Mouse (Mus musculus): ENCODE data around the gene Asic2.
A peak's percentile ranks its signal among the peaks of the same experiment; 100 is the strongest.

Gene Asic2

GRCm38 (mm10) chr11:81205471-81205870 is 762.8 kb downstream of the Asic2 start:
- DNase-seq (ENCODE audit: low read depth, low spot score) = no peak

- no peak for DNase-seq (ENCODE audit: low read depth, low spot score)
These were observed 765.7 kb downstream of the Asic2 start for GRCm38 (mm10) chr11:81202578-81202977.

DNA sequence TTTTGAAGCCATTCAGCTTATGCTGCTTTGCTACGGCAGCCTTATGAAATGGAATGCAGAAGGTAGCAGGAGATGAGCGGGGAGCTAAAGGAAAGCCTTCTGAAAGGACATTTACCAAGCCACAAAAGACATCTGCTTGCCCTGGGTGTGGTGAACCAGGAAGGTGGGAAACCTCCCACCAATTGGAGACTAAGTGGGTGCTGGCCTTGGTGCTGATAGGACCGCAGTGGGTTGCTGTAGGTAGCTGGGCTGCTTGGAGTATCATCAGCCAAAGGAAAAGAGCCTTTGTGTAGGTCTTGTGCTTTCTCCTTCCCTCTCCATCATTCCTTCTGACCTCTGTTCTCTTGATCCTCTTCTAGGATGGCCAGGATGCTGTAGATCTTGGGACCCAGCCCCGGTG is 774.4 kb downstream of the Asic2 start:
- no peak for DNase-seq (ENCODE audit: low read depth, low spot score)

DNA sequence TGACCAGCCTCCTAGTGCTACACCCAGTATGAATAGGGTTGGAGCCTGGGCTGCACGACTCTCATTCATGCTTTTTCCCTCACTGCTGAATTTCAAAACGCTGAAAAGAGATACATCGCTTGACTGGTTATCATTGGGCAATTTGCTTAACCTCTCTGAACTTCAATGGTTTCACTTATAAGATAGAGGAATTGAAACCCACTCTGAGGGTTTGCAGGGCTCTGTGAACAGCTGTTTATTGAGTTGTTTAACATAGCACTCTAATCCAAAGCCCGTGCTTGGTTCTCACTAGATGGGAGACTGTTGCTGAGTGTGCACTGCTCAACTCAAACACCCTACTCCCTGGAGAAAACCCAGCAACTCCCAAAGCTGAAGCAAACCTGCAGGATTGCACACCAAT is 776.1 kb downstream of the Asic2 start:
- no peak for DNase-seq (ENCODE audit: low read depth, low spot score)

- no peak for DNase-seq (ENCODE audit: low read depth, low spot score)
These were observed 779.2 kb downstream of the Asic2 start for GRCm38 (mm10) chr11:81189103-81189502.

DNA sequence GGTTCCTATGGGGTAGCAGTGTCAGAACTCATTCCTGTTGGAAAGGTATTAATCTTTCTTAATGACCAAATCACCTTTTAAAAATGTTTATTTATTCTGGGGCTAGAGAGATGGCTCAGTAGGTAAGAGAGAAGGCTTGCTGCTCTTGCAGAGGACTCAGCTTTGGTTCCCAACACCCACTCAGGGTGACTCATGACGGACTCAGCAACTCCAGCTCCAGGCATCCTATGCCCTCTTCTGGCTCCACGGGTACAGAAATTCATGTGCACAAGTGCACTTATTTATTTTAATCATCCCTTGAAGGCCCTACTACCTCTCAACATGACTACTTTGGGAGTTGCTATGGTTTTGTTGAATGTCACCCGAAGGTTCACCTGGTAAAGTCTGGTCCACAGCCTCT is 780.4 kb downstream of the Asic2 start:
- no peak for DNase-seq (ENCODE audit: low read depth, low spot score)

- DNase-seq (ENCODE audit: low read depth, low spot score) = no peak
These were observed 783.5 kb downstream of the Asic2 start for GRCm38 (mm10) chr11:81184721-81185120.

DNA sequence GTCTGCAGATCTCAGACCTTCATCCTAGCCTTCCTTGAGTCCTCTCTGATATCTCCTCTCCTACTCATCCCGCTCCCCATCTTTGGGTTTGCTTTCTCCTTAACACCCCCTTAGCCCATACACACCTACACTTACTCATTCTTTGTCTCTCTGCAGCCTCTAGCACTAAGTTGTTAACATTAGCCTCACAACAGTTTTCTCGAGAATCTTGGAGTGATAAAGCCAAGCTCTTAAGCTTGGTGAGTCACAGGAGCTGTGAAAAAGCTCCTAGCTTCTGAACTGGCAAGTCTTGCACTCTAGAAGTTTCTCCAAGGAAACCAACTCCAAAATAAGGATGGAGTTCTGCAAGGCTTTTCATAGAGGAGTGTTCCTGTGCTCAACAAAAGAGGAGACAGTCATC is 803.4 kb downstream of the Asic2 start:
- DNase-seq (ENCODE audit: low read depth, low spot score) = no peak

GRCm38 (mm10) chr11:81163056-81163455 is 805.2 kb downstream of the Asic2 start:
- DNase-seq (ENCODE audit: low read depth, low spot score) = no peak

- no peak for DNase-seq (ENCODE audit: low read depth, low spot score)
These were observed 814.4 kb downstream of the Asic2 start for GRCm38 (mm10) chr11:81153841-81154240.

- DNase-seq (ENCODE audit: low read depth, low spot score) = no peak
These were observed 815.0 kb downstream of the Asic2 start for GRCm38 (mm10) chr11:81153161-81153840.

GRCm38 (mm10) chr11:81152460-81153160 is 815.6 kb downstream of the Asic2 start:
- DNase-seq (ENCODE audit: low read depth, low spot score) = peak; percentile 9

DNA sequence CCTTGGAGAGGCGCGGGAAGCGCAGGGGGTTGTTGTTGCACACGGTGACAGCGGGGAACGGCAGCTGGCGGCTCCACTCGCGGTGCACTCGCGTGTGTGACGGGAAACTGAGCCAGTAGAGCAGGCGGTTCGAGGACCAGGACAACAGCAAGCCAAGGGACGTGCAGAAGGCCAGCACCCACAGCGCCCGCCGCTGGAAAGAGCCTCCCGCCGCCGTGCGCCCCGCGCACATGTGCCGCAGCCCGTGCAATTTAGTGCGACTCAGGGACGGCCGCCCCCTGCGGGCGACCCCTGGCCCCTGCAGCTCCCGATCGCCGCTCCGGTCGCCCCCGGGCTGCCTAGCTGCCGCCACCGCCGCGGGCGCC is 816.3 kb downstream of the Asic2 start:
- no peak for DNase-seq (ENCODE audit: low read depth, low spot score)

DNA sequence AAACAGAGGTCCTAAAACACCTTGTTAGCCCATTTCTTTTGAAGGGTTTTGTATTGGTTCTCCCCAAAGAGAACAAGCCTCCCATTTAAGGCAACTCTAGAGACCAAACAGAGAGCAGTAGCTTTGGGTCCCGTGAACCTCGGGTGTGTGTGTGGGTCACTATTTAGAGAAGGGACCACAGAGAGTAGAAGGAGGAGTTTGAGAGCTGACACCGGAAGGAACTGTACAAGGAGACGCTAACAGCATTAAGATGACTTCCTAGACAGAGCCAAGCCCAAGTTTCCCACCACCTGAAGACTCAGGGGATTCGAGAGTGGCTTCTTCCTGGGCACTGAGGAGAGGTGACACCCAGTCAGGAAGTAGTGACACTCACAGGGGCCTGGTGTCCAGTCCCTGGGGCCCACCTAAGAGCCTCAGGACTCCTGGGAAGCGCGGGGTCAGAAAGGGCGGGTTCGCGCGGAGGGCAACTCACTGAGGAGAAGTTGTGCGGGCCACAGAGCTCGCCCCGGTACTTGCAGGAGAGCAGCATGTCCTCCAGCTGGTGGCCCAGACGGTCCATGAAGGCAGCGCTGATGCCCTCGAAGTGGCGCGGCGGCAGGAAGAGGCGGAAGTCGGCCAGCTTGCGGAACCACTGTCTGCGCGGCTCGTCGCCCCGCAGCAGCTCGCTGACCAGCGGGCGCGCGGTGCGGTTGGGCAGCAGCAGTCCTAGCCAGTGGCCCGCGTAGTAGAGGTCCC is 816.8 kb downstream of the Asic2 start:
- DNase-seq (ENCODE audit: low read depth, low spot score) = no peak

GRCm38 (mm10) chr11:81150621-81151020 is 817.6 kb downstream of the Asic2 start:
- DNase-seq (ENCODE audit: low read depth, low spot score) = no peak

DNA sequence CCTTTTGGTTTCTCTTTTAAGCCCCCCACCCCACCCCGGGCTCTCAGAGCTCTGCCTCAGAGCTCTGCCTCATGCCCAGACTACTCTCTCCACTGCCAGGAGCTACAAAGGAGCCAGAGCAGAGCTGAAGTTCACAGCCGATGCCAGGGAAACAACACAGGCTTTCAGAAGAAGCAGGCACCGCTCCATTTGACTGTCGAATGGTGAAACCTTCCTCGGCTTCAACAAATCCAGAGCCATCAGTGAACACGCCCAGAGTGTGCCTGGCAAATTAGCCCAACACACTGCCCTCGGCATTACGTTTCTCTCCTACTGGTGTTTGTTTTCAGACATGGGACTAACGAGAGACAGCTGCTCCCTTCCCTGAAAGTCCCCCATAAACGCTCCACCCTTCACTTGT is 819.8 kb downstream of the Asic2 start:
- no peak for DNase-seq (ENCODE audit: low read depth, low spot score)

GRCm38 (mm10) chr11:81146574-81147157 is 821.6 kb downstream of the Asic2 start:
- no peak for DNase-seq (ENCODE audit: low read depth, low spot score)

- no peak for DNase-seq (ENCODE audit: low read depth, low spot score)
These were observed 833.1 kb downstream of the Asic2 start for GRCm38 (mm10) chr11:81135141-81135540.

DNA sequence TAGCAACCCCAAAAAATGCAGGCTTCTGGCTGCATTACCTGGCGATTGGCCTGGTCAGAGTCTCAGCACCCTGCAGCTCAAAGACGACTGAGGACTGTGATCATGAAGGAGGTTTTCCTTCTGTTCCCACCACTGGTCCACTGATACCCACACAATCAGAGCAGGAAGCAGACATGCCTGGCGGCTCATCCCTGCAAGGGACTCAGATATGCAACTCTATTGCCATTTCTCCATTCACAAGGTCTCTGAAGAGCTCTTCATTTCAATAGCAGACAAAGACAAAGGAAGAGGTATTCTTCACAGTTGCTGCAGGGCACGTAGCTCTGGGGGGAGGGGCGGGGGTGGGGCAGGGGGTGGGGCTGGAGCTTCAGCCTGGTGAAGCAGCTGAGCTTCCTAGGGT is 834.3 kb downstream of the Asic2 start:
- DNase-seq (ENCODE audit: low read depth, low spot score) = no peak

DNA sequence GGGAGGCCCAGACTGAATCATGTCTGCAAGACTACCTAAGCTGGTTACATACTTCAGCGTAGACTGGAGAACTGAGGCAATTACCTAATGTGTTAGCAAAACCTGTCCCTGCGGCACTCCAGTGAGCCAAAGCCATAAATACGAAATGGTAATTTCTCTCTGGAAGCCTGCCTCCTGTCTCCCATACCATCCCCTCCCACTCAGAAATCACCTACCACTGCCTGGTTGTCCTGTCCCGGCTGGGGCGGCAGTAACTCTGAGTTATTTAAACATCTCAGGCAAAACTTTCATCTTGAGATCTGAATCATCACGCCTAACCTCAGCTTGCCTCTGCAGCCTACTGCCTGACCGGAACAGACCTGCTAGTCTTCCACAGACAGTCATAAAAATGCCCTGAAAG is 835.6 kb downstream of the Asic2 start:
- DNase-seq (ENCODE audit: low read depth, low spot score) = no peak

DNA sequence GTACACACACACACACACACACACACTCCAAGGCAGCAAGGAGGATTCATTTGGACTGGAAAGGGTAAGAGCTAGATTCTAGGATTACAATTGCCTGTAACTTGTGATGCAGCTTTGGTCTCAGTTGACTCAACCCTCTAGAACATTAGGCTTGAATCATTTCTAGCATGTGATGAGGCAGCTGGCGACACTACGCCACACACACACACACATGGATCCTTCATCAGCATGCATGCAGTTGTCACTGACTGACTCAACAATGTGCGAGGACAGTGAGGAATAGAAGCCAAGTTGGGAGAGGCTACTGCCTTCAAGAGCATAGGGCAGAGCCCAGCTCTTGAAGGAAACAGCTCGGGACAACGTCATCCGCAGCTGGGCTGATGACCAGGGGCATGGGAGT is 843.9 kb downstream of the Asic2 start:
- no peak for DNase-seq (ENCODE audit: low read depth, low spot score)

GRCm38 (mm10) chr11:81120024-81120576 is 848.2 kb downstream of the Asic2 start:
- DNase-seq (ENCODE audit: low read depth, low spot score) = no peak

All from CD4-positive helper T cell, adult 2 months (primary cell).